Mouse (Mus musculus) forelimb bud, embryonic 11.5 days (tissue): ENCODE results near the gene Rxra.
A peak's percentile ranks its signal among the peaks of the same experiment; 100 is the strongest.

Experiments
- DNase-seq: peaks from one replicate; pipeline ENCODE4 v3.0.0-alpha.2; 2012; ENCODE audit warnings: low read depth, low spot score

Rxra gene

DNA sequence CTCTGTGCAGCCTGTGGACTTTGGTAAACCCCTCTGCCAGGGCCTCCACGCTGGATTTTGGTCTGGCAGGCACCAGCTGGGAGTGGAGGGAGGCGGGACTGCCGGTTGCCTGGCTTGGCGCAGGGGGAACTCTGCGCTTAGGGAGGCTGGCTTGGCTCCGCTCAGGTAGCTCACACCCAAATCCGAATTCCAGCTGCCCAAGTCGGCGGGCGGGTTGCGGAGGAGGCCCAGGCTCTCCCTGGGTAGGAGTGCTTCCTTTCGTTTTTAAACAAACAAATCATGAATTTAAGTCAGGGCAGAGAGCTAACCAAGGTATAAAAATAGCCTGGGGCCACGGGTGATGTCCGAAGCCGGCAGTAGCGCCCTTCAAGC, at the start of gene Rxra:
TSS of gene Rxra (plus strand) at position 335 of the 372 bp plus-strand sequence.
- DNase-seq: peak; percentile 53

GRCm38 (mm10) chr2:27626604-27627003, 49.6 kb upstream of the Rxra start:
- no peak for DNase-seq

- no peak for DNase-seq
Measured at GRCm38 (mm10) chr2:27630601-27631285, 45.5 kb upstream of the Rxra start.

DNA sequence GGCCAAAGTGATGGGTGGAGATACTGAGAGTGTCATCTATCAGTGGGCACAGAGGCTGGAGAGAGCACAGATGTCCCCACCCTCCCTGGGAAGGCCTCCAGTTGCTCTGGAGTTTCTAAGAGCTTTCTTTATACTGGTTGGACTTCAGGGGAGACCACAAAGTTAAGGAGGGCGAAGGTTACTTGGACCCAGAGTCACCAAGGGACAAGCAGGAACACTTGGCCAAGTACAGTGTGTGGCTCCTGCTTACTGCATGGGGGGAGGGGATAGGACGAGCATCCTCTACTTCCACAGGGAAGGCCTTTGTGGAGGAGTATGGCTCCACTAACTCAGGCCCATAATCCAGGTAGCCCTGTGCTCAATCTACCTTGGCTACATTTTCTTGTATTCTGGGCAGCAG, 42.8 kb upstream of the Rxra start:
- no peak for DNase-seq

DNA sequence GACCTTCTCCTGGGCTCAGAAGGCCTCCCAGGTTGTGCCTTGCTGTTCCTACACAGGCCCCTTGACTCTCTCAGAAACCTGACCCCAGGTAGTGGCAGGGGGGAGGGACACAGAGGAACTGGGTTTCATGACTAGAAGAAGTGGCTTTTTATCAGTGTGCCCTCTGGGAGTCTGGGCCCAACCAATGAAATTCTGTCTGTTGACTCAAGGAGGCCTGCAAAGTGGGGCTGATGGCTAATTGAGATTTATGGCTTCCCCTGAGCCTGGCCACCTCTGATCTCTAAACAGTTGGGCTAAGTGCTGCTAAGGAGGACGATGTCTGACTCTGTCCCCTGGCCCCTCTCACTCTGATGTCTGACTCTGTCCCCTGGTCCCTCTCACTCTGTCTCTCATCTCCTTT, 42.2 kb upstream of the Rxra start:
- DNase-seq: peak; percentile 55

GRCm38 (mm10) chr2:27635147-27635738, 41.0 kb upstream of the Rxra start:
- DNase-seq: no peak

GRCm38 (mm10) chr2:27636796-27637195, 39.4 kb upstream of the Rxra start:
- no peak for DNase-seq

GRCm38 (mm10) chr2:27637281-27637896, 38.9 kb upstream of the Rxra start:
- no peak for DNase-seq

DNA sequence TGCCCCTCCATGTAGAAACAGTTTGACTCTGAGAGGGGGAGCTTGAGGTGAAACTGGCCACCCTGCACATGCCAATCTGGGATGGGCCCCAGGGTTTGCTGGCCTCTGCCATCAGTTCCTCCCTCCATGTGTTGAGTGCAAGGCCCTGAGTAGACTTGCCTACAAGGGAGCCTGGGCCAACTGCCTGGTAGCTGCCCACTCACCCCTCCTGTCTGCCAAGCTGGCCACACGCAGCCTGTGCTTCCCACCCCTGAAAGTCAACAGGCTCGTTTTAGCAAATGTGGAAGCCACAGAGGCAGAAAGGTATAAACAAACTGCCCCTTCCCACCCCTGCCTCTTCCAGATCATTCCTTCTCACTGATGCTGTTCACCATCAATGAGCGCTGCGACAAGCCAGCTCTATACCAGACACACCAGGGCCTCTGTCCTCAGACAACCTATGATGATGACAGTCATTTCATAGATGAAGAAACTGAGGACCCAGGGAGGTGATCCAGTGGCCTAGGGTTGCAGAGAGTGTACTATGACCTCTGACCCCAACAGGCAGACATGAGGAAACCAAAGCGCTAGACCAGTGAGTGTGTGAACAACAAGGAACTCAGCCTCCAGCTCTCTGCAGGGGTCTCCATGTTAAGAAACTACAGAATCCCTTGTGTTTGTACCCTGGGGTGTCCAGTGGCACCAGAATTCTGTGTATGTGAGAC, 36.5 kb upstream of the Rxra start:
- no peak for DNase-seq

DNA sequence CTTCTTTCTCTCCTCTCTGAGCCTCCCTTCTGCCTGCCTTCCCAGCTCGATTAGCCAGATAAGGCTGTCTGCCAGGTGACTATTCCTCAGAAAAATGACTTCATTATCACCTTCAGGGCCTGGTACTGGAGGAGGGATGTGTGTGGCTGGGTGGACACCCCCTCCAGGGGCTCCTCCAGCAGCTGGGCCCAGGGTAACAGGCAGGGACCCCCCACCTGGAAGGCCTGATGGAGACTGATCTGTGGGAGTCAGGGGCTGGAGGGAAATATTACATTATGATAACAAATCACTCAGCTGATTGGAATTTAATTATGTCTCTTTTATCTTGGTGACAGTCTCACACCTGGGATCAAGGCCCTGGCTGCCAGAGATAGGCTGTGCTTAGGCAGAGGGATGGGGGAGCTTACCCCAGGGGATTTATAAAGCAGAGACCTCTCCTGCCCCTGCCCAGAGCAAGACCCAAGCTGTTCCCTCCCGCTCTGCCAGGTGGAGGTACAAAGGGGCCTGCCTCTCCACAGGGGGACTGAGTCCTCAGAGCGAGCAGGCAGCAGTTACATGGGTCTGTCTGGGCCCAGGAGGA, 35.2 kb upstream of the Rxra start:
- no peak for DNase-seq

GRCm38 (mm10) chr2:27644547-27645120, 31.6 kb upstream of the Rxra start:
- DNase-seq: no peak

DNA sequence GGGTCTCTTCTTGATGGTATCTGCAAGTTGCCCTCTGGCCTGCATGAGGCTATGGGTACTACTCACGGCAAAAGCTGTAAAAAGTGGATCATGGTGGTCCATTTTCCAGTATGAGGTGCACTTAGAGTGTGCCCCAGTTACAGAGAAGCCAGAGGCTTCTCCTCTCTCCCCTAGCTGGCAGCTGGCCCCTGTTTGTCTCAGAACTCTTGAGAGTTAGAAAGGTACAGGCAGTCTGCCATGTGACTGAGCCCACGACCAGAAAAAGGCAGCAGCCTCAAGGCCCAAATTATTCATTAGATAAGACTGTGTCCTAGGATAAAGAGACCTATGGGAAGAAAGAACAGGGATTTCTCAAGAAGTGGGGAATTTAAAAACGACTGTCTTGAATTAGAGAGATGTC, 30.8 kb upstream of the Rxra start:
- DNase-seq: no peak

- peak; percentile 53 for DNase-seq
Measured at GRCm38 (mm10) chr2:27649862-27650661, 26.2 kb upstream of the Rxra start.

DNA sequence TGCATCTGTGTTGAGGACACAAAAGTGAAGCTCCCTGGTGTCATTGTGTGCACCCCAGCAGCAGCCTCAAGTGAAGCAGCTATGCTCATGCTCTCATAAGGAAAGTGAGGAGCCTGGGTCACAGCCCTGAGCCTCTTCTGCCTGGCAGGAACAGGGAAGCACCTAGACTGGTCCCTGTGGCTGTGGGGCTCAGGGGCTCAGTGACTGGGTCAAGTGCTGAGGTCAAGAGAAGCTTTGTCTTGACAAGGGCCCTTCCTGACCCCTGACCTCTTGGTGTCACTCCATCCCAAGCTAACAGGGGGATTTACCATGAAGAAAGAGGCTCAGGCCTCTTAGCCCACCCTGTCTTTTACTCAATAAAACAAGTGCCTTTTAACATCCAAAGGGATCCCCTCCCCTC, 25.2 kb upstream of the Rxra start:
- no peak for DNase-seq

DNA sequence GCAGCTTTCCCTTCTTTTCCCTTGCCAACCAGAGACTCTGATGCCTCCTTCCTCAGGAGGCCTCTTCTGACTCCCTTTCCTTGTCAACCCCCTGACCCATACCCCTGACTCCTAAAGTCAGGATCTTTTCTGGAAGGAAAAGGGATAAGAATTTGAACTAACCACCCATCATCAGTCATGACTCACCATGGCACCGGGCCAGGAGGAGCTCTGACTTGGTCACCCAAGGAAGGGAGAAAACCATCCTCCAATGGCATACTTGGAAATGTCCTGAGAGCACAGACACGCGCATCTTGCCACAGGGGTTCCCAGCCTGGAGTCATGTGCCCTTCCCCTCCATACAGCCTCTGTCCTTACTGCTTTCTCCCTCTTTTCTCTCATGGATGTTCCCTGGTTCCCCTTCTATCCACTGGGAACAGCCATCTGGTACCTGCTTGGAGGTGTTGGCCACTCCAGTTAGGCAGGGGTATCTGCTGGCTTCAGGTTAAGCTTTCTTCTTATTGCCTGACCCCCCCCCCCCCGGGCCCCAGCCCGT, 22.7 kb upstream of the Rxra start:
- DNase-seq: no peak

- no peak for DNase-seq
Measured at GRCm38 (mm10) chr2:27654321-27655232, 21.7 kb upstream of the Rxra start.

GRCm38 (mm10) chr2:27656576-27656975, 19.7 kb upstream of the Rxra start:
- no peak for DNase-seq

GRCm38 (mm10) chr2:27665284-27665683, 11.0 kb upstream of the Rxra start:
- DNase-seq: no peak

DNA sequence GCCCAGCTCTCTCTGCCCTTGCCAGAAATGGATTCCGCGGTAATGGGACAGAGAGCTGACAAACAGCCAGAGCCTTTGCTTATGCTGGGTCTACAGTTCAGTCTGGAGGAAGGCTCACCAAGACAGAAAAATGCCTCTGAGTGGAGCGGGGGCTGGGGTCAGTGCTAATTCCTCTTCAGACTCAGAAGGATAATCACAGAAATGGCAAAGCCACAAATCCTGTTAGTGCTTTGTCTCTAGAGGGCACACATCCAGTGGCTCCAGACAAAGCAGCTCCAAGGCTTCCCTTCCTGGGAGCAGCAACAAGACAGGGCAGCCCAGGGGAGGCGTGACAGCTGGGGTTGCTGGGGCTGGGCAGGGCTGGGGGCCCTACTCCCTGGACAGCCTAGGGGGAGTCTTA, 9.5 kb upstream of the Rxra start:
- no peak for DNase-seq

GRCm38 (mm10) chr2:27667677-27668076, 8.6 kb upstream of the Rxra start:
- DNase-seq: no peak
